Mouse (Mus musculus) heart, adult 9 months (tissue): ENCODE measurements around the gene Itga9.
A peak's percentile ranks its signal among the peaks of the same experiment; 100 is the strongest.
"Not testable (repeated sequence)": the region's sequence is repeated elsewhere in the genome, so short reads cannot be mapped to it uniquely, and the experiment has no call there.

ENCODE experiments used
- DNase-seq, 2 experiments: peaks; one replicate each; pipeline ENCODE4 v3.0.0; 2022; ENCODE audit warnings: low spot score in 2 of 2

Itga9 gene

GRCm38 (mm10) chr9:118606148-118606816 is at the start of gene Itga9:
TSS of gene Itga9 (plus strand) at chr9:118606690.
- DNase-seq = peak; percentile 75 to 83

GRCm38 (mm10) chr9:118556951-118557780 is 49.3 kb upstream of the Itga9 start:
- DNase-seq = peak; percentile 35 to 48

- no peak for DNase-seq
Measured at GRCm38 (mm10) chr9:118563356-118563755, 43.1 kb upstream of the Itga9 start.

- no peak for DNase-seq
Measured at GRCm38 (mm10) chr9:118563866-118564265, 42.6 kb upstream of the Itga9 start.

GRCm38 (mm10) chr9:118564696-118565095 is 41.8 kb upstream of the Itga9 start:
- no peak for DNase-seq

- DNase-seq = no peak
Measured at GRCm38 (mm10) chr9:118569328-118569727, 37.2 kb upstream of the Itga9 start.

- no peak for DNase-seq
Measured at GRCm38 (mm10) chr9:118570865-118571264, 35.6 kb upstream of the Itga9 start.

- DNase-seq = no peak
Measured at GRCm38 (mm10) chr9:118571701-118572100, 34.8 kb upstream of the Itga9 start.

- DNase-seq = no peak
Measured at GRCm38 (mm10) chr9:118574911-118575310, 31.6 kb upstream of the Itga9 start.

GRCm38 (mm10) chr9:118580371-118580770 is 26.1 kb upstream of the Itga9 start:
- no peak for DNase-seq

GRCm38 (mm10) chr9:118582757-118583156 is 23.7 kb upstream of the Itga9 start:
- no peak for DNase-seq

GRCm38 (mm10) chr9:118584838-118585237 is 21.7 kb upstream of the Itga9 start:
- no peak for DNase-seq

GRCm38 (mm10) chr9:118585998-118586397 is 20.5 kb upstream of the Itga9 start:
- DNase-seq = no peak

GRCm38 (mm10) chr9:118587115-118587514 is 19.4 kb upstream of the Itga9 start:
- no peak for DNase-seq

GRCm38 (mm10) chr9:118589249-118589648 is 17.2 kb upstream of the Itga9 start:
- DNase-seq = no peak

- no peak for DNase-seq
Measured at GRCm38 (mm10) chr9:118590230-118590629, 16.3 kb upstream of the Itga9 start.

GRCm38 (mm10) chr9:118591633-118592032 is 14.9 kb upstream of the Itga9 start:
- DNase-seq = no peak

- no peak for DNase-seq
Measured at GRCm38 (mm10) chr9:118592585-118593249, 13.8 kb upstream of the Itga9 start.

GRCm38 (mm10) chr9:118593443-118593842 is 13.0 kb upstream of the Itga9 start:
- DNase-seq = no peak

GRCm38 (mm10) chr9:118596767-118597166 is 9.7 kb upstream of the Itga9 start:
- no peak for DNase-seq

- not testable (repeated sequence) for DNase-seq
Measured at GRCm38 (mm10) chr9:118600393-118600792, 6.1 kb upstream of the Itga9 start.

- DNase-seq = no peak
Measured at GRCm38 (mm10) chr9:118602576-118602975, 3.9 kb upstream of the Itga9 start.
